Mouse (Mus musculus) small intestine, adult 2 months (tissue): ENCODE measurements around the gene Gemin7.

Experiments used
- CTCF ChIP-seq: fragments of 200-500 bp; IDR thresholded peaks from 2 replicates; pipeline ENCODE4 v1.5.1; 2012; ENCODE audit warnings: low read depth, mild to moderate bottlenecking, control low read depth, inconsistent platforms, low read length, moderate library complexity, mixed read lengths; ENCODE audit not compliant: insufficient replicate concordance, insufficient read length; ENCODE audit errors: extremely low read depth
- POLR2A ChIP-seq: fragments of 200-500 bp; IDR thresholded peaks from 2 replicates; pipeline ENCODE4 v1.6.1; 2012; ENCODE audit warnings: low read depth, mild to moderate bottlenecking, control low read depth, inconsistent platforms, low read length, moderate library complexity

DNA sequence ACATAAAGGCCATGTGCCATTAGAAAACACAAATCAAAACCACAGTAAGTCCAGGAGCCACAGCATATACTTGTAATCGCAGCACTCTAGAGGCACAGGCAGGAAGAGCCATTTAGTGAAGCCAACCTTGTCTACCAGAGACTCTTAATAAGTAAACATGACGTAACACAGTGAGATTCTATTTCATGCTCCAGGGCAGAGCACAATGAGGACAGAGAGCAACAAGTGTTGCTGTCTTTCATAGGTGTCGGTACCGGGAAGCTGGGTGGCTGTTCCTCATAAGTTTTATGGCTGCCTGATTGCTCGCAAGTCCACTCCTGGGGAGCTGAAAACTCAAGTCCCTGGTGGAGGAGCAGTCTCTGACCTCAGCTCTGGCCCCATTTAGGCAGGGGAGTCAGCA lies 25.8 kb downstream of the Gemin7 start:
- TF ChIP-seq CTCF (no peak), POLR2A (no peak)
